Mouse (Mus musculus) embryo, embryonic 10.5 days (tissue): ENCODE results near the gene Gm12830.
A peak's percentile ranks its signal among the peaks of the same experiment; 100 is the strongest.

Experiments used
- DNase-seq: peaks from one replicate; pipeline ENCODE4 v3.0.0-alpha.2; 2015; ENCODE audit warnings: low spot score

Gm12830 gene

GRCm38 (mm10) chr4:114844600-114844999, 23.1 kb downstream of the Gm12830 start:
- DNase-seq, result no peak

- DNase-seq, result no peak
Observed at GRCm38 (mm10) chr4:114845622-114846021, 24.1 kb downstream of the Gm12830 start.

GRCm38 (mm10) chr4:114846723-114847122, 25.2 kb downstream of the Gm12830 start:
- DNase-seq, result no peak

- DNase-seq, result no peak
Observed at GRCm38 (mm10) chr4:114853968-114854367, 32.4 kb downstream of the Gm12830 start.

GRCm38 (mm10) chr4:114858426-114858825, 36.9 kb downstream of the Gm12830 start:
- DNase-seq, result no peak

- DNase-seq, result no peak
Observed at GRCm38 (mm10) chr4:114863166-114863565, 41.6 kb downstream of the Gm12830 start.

- peak; percentile 47 for DNase-seq
Observed at GRCm38 (mm10) chr4:114869765-114870490, 48.4 kb downstream of the Gm12830 start.

- peak; percentile 19 for DNase-seq
Observed at GRCm38 (mm10) chr4:114876441-114876972, 55.0 kb downstream of the Gm12830 start.

- DNase-seq, result no peak
Observed at GRCm38 (mm10) chr4:114882232-114882631, 60.7 kb downstream of the Gm12830 start.

GRCm38 (mm10) chr4:114897853-114898252, 76.3 kb downstream of the Gm12830 start:
- peak; percentile 35 for DNase-seq

- DNase-seq, result no peak
Observed at GRCm38 (mm10) chr4:114899885-114900284, 78.4 kb downstream of the Gm12830 start.

- peak; percentile 64 for DNase-seq
Observed at GRCm38 (mm10) chr4:114900866-114901642, 79.5 kb downstream of the Gm12830 start.

- DNase-seq, result peak; percentile 75
Observed at GRCm38 (mm10) chr4:114901643-114902351, 80.3 kb downstream of the Gm12830 start.

GRCm38 (mm10) chr4:114902641-114903421, 81.3 kb downstream of the Gm12830 start:
- peak; percentile 82 for DNase-seq

- DNase-seq, result peak; percentile 66
Observed at GRCm38 (mm10) chr4:114903422-114903782, 81.9 kb downstream of the Gm12830 start.

GRCm38 (mm10) chr4:114905501-114905900, 84.0 kb downstream of the Gm12830 start:
- no peak for DNase-seq
